Mouse (Mus musculus) liver, embryonic 14.5 days (tissue): ENCODE measurements around the gene Selenoh.

ENCODE experiments used
- CTCF ChIP-seq: IDR thresholded peaks from 2 replicates; pipeline ENCODE4 v1.5.1; 2016; ENCODE audit warnings: antibody characterized with exemption, low read depth, control low read depth
- EP300 ChIP-seq: IDR thresholded peaks from 2 replicates; pipeline ENCODE4 v1.6.1; 2016; ENCODE audit warnings: antibody characterized with exemption, low read depth

GRCm38 (mm10) chr2:84714811-84715561 lies 44.4 kb upstream of the Selenoh start, which contains the start of gene Zdhhc5:
- TF ChIP-seq EP300 (no peak; the same call in 1 of the 2 replicates), CTCF (no peak)
